Mouse (Mus musculus): ENCODE results near the gene Kank4.

DNA sequence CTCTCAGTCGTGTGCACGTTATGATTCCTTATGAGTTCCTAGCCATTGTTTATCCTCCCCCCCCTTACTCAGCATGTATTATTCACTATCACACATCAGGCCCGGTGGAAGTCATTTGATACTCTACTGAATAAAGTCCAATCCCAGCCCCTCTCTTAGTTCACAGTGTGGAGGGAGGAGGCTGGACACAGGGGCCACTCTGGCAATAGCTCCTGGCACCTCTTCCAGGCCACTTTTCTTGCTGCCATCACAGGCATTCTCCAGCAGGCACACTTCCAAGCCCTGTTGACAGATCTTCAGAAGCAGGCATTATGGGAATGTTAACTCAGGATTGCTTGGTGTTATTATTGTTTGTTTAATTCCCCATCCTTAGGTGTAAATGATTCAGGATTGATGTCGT is 17.4 kb upstream of the Kank4 start:
- no peak for TF ChIP-seq GATA1 (IDR thresholded peaks at IDR 0.05; ENCODE audit: low read length)
- no peak for TF ChIP-seq TAL1 (IDR thresholded peaks at IDR 0.05; ENCODE audit: low read length)

Measured in erythroblast, embryonic 14.5 days (primary cell).